ENCODE assay signal across 8 mouse cellular contexts in genomic region chr1:189700990-189701389, GRCm38 (mm10). TPM values are rescaled to one million over a fixed set of nuclear protein-coding genes. Genes with fewer than 3 reads are reported as not detected.
DNase-seq lines count a peak whose midpoint lies in the region; ATAC-seq lines count a peak whose summit lies in the region.

No protein-coding gene starts in this region.

- no peak overlapping the region for H3K9ac ChIP-seq in heart, embryonic 11.5 days (ENCODE audit: low read depth, low read length)

- no peak overlapping the region for H3K4me2 ChIP-seq in heart, embryonic 11.5 days

- no peak for ATAC-seq in heart, embryonic 11.5 days (replicated peaks; ENCODE audit: insufficient number of reproducible peaks, low FRiP score, low TSS enrichment)
- ATAC-seq in erythroid progenitor cell, adult 5-6 weeks (replicated peaks; ENCODE audit: low FRiP score, poor library complexity, severe bottlenecking) = peak; percentile 79
- ATAC-seq in megakaryocyte progenitor cell, adult 5-6 weeks (replicated peaks; ENCODE audit: poor library complexity) = peak; percentile 82

- H3K36me3 ChIP-seq in heart, embryonic 11.5 days (ENCODE audit: control insufficient read depth, insufficient read depth, low read length) = no peaks in the 10 kb centered on the region

- H3K27me3 ChIP-seq in heart, embryonic 11.5 days (ENCODE audit: control insufficient read depth, insufficient read depth, low read length) = no peaks in the 10 kb centered on the region

- H3K9me3 ChIP-seq in heart, embryonic 11.5 days (replicated peaks; ENCODE audit: control insufficient read depth, low read length) = no peaks in the 10 kb centered on the region

- no peak overlapping the region for H3K4me3 ChIP-seq in heart, embryonic 11.5 days (ENCODE audit: low read depth, low read length)

- intact Hi-C loops in heart, postnatal 36 days (cut with DNase I) = loop anchor here (1.0 to 2.0 kb wide), 2 partner anchors 226 to 272 kb away; no protein-coding TSS in a partner anchor

- no peak overlapping the region for H3K27ac ChIP-seq in heart, embryonic 11.5 days (ENCODE audit: low read depth, low read length)

- DNase-seq in heart, adult 11 months = peak; percentile 89
- DNase-seq in brain, embryonic 18.5 days (ENCODE audit: low read depth, low spot score) = peak; percentile 61
- DNase-seq in heart, postnatal 36 days = peak; percentile 65 to 69
- DNase-seq in layer of hippocampus, postnatal 36 days = peak; percentile 48 to 58
- DNase-seq in right cerebral cortex, postnatal 4 days = peak; percentile 73

- 2% methylated on average over 6 of the region's 6 CpGs for WGBS in heart, embryonic 11.5 days (ENCODE audit: insufficient replicate concordance)

- 0 out of 2 replicates have a peak, but pooled peaks cover 4% of the 10 kb centered on the region for H3K4me1 ChIP-seq in heart, embryonic 11.5 days (ENCODE audit: control insufficient read depth, insufficient read depth, low read length)

RNA-seq across cellular contexts. Expression of gene Cenpf, which starts 13.1 kb away (rescaled TPM):
- 57.2 and 72.6 TPM in 2 replicates for polyA plus RNA-seq in heart, embryonic 11.5 days (2014; fragmentation: Nextera tagmentation; extraction: Ambion mirVana)
- total RNA-seq in erythroid progenitor cell, adult 5-6 weeks (2015; ENCODE audit: low replicate concordance) = 411 and 449 TPM in 2 replicates
- total RNA-seq in erythroid progenitor cell, adult 5-6 weeks (2017; ENCODE audit: low replicate concordance) = 652 and 695 TPM in 2 replicates
- 1 to 10 TPM; 2.8 to 5.0 TPM for total RNA-seq in heart, postnatal 36 days (2021)
- total RNA-seq in layer of hippocampus, postnatal 36 days (2021) = 1 to 10 TPM; 1.2 to 1.9 TPM
- total RNA-seq in megakaryocyte progenitor cell, adult 5-6 weeks (2015) = 31.3 and 34.9 TPM in 2 replicates
- total RNA-seq in megakaryocyte progenitor cell, adult 5-6 weeks (2017) = 33.3 and 41.4 TPM in 2 replicates

RNA-seq across cellular contexts. Expression of gene Ptpn14, which starts 27.1 kb away (rescaled TPM):
- 10.1 and 11.7 TPM in 2 replicates for polyA plus RNA-seq in heart, embryonic 11.5 days (2014; fragmentation: Nextera tagmentation; extraction: Ambion mirVana)
- under 0.01 and 0.36 TPM in 2 replicates for total RNA-seq in erythroid progenitor cell, adult 5-6 weeks (2015; ENCODE audit: low replicate concordance)
- total RNA-seq in erythroid progenitor cell, adult 5-6 weeks (2017; ENCODE audit: low replicate concordance) = 0.13 TPM in 1 of 2 replicates, not detected in the other
- 10 to 100 TPM; 30.7 to 31.2 TPM for total RNA-seq in heart, postnatal 36 days (2021)
- total RNA-seq in layer of hippocampus, postnatal 36 days (2021) = 10 to 100 TPM; 12.2 to 12.4 TPM
- 0.39 and 1.1 TPM in 2 replicates for total RNA-seq in megakaryocyte progenitor cell, adult 5-6 weeks (2015)
- 0.37 and 0.64 TPM in 2 replicates for total RNA-seq in megakaryocyte progenitor cell, adult 5-6 weeks (2017)

Comparison
In these comparisons a context has a peak if more than half of its experiments do, and no peak if none do; other contexts are left out.
1. RNA of gene Cenpf, which starts 13.1 kb away (total RNA-seq): 411 to 695 TPM in erythroid progenitor cell, adult 5-6 weeks; 31.3 to 41.4 TPM in megakaryocyte progenitor cell, adult 5-6 weeks, 2.8 to 5.0 TPM in heart, postnatal 36 days and 1.2 to 1.9 TPM in layer of hippocampus, postnatal 36 days; every median in the first group is over 4 times any median in the second.
2. RNA of gene Ptpn14, which starts 27.1 kb away (total RNA-seq): 30.7 to 31.2 TPM in heart, postnatal 36 days and 12.2 to 12.4 TPM in layer of hippocampus, postnatal 36 days; 0.37 to 1.1 TPM in megakaryocyte progenitor cell, adult 5-6 weeks and under 0.01 to 0.36 TPM in erythroid progenitor cell, adult 5-6 weeks; every median in the first group is over 4 times any median in the second.
3. Peak in every context shown above with its lines, with median percentiles within 50 percentile points of each other: DNase-seq.